Mouse (Mus musculus): ENCODE data around the gene Med12. TPM values are rescaled to one million over a fixed set of nuclear protein-coding genes. Genes with fewer than 3 reads are reported as not detected.
A peak's percentile ranks its signal among the peaks of the same experiment; 100 is the strongest.
"Not testable (repeated sequence)": the region's sequence is repeated elsewhere in the genome, so short reads cannot be mapped to it uniquely, and the experiment has no call there.

The Med12 gene
- total RNA-seq, 2 experiments from 2014 or later: 32.0 to 33.4 TPM

DNA sequence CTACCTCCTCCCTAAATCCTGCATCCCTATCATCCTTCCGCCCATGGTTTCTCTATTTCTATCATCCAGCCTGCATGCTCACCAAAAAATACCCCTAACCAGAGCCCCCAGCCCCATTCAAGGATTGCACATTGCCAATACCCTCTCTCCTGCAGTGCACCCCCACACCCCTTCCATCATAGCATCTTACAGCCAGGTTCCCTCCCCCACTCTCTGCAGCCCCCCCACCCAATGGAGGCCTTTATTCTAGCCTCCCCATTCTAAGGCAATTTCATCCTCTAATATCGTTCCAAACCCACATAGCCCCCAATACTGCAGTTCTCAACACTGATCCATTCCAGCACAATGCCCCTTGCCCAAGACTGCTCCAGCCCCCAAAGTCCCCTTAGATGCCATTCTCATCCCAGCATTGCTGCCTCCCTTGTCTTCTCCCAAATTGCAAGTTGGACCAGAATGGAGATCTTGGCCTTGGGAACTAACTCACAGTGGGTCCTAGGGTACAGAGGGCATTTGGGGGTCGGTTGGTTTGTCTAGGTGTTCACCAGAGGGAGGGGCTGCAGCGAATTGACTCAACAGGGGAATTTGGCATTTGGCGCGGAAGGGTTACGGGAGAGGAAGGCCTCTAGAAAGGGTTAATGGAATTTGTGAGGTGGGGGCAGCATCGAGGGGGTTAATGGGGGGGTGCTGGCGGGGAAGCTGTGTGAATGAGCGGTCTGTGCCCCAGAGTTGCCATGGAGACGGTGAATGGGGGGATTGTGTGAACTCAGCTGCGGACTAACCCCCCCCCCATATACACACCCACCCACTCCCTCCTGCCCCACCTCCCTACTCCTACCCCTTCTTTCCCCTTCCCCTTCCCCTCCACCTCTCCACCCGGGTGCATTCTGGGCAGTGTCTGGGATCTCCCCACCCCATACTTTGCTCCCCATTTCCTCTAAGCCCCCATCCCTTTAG lies 25.9 kb downstream of the Med12 start:
- DNase-seq (ENCODE audit: low spot score in 2 of 2): no peak

DNA sequence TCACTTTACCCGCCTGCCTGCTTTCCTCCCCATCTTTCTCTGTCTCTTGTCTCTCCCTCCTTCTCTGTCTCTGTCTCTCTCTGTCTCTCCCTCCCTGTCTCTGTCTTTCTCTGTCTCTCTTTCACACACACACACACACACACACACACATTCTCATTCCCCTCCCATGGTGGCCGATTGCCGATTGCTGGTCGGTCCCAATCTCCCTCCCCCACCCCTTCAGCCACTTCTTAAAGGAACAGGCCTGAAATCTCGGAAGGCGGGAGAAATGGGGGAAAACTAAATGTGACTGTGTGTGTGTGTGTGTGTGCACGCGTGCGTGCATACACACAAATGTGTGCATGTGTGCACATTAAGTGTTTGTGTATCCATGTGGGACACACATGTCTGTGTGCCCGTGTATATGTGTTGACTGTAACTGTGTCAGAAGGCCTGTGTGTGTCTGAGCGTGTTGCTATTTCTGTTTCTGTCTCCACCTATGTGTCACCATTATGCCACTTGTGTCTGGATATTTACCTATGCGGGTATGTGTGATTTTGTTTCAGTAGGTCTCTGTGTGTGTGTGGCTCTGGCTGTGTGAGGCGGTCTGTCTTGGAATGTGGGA lies 26.7 kb downstream of the Med12 start:
- DNase-seq (ENCODE audit: low spot score in 2 of 2): no peak

DNA sequence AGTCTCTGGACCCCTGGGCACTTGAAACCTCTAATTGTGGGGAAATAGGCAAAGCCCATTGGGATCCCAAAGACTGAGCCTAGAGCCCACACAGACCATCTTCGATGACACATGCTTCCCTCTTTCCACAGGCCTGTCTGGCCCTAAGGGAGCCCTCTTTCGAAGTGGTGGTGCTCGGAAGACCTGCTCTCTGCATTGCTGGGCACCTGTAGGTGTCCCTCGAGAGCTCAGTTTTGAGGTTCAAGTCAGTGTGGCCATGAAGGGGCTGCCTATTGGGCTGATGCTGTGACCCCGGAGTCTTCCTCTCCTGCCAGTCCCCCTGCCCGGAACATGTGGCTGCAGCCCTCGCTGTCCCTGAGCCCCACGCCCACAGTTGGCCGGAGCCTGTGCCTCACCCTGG lies 27.8 kb downstream of the Med12 start:
- DNase-seq (ENCODE audit: low spot score in 2 of 2): no peak

DNA sequence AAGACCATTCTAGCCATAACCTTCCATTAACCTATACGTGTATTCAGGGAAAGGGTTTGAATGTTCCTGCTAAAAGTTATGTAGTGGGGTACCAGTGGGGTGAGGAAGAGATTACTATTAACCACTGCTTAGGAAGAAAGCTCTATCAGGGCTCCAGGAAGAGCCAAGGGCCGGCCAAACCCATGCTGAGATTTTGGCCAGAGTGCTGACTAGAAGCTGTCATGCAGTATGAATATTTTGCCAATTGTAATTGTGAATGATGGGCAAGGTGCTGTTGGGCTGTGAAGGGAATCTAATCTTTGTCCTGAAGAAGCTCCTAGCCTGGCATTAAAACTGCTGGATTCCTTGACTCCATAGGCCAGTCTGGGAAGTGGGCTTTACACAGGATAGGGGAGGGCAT lies 30.8 kb downstream of the Med12 start:
- no peak for DNase-seq (ENCODE audit: low spot score in 2 of 2)

DNA sequence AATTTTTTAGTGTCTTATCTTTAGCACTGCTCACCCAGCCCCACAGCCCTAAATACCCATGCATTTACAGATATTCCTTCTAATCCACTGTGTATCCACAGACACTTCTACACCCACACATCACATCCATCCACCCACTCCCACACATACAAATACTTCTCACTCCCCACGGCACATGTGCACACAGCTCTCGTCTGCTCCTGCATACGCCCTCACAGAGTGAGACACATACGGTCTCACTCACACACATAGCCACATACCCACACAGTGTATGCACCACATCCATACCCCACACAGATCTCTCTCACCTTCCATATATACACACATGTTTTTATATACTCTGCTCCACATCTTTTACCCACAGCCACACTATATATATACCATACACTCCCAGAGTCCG lies 35.5 kb downstream of the Med12 start:
- no peak for DNase-seq (ENCODE audit: low spot score in 2 of 2)

DNA sequence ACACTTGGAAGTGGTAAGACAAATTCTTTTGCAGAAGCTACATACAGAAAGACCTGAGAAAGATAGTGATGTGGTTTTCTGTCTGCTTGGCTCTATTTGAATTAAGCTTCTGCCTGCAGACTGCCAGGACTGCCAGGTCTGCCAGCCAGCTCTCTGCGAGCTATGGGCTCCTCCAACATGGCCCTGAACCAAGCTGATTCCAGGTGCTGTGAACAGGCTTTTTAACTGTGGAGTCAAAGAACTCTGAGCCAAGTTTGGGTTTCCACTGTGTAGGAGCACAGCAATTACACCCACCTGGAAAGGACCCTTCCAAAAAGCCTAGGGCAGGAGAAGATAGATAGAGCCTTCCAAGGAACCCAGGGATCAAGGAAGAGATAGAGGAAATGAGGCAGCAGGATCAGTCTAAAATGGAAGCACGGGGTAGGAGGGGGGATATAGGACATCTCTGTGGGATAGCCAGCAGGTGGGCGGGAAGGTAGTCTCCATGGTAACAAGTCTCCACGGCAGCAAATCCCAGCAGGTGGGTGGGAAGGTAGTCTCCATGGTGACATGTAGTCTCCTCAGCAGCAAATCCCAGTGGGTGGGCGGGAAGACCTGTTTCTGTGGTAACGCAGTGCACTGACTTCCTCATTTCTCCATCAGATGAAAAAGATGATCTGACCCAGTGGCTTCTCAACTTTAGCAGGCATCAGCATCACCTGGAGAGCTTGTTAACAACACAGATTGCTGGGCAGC lies 40.0 kb downstream of the Med12 start:
- no peak for DNase-seq (ENCODE audit: low spot score in 2 of 2)

DNA sequence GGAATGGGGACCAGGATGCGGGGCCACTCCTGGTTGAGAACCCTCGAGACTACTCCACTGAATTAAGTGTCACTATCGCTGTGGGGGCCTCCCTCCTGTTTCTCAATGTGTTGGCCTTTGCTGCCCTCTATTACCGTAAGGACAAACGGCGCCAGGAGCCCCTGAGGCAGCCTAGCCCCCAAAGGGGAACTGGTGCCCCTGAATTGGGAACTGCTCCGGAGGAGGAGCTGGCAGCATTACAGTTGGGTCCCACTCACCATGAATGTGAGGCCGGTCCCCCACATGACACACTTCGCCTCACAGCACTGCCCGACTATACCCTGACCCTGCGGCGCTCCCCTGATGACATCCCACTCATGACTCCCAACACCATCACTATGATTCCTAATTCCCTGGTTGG lies 45.9 kb downstream of the Med12 start:
- DNase-seq (ENCODE audit: low spot score in 2 of 2): no peak

DNA sequence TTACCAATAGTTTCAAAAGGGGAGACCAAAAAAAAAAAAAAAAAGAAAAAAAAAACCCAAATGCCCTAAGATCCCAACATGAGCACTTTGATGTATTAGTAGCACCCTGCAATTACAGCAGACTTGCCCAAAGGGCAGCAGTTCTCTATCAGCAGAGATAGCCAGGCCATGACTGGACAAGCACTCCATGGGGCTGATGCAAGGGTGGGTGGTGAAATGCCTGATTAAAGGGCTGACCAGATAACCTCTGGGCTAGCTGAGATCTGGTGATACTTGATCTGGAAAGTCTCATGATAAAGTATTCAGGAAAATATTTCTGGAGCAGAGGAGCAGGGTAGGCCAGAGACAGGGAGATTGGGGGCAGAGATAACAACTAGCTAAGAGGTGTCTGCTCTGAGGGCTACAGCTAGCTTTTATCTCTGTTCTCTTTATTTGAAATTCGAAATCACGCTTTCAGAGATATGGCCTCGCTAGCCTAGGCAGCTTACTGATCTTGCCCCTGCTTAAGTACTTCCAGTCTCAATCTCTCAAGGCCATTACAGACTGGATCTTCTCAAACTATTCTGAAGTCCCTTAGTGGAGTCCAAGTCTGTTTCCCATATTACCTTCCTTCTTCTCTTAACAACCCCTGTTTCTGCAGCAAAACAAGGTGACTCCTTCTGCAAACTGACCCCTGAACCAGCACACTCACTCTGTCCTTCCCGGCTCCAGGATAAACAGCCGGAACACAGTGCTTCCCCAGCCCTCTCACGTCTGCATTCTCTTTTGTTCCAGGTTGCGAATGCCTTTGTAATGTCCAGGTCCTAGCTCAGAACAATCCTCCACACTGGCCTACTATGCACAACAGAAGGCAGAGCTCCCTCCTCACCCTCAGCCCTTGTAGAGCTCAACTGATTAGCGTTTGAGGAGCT lies 52.4 kb downstream of the Med12 start:
- no peak for DNase-seq (ENCODE audit: low spot score in 2 of 2)

DNA sequence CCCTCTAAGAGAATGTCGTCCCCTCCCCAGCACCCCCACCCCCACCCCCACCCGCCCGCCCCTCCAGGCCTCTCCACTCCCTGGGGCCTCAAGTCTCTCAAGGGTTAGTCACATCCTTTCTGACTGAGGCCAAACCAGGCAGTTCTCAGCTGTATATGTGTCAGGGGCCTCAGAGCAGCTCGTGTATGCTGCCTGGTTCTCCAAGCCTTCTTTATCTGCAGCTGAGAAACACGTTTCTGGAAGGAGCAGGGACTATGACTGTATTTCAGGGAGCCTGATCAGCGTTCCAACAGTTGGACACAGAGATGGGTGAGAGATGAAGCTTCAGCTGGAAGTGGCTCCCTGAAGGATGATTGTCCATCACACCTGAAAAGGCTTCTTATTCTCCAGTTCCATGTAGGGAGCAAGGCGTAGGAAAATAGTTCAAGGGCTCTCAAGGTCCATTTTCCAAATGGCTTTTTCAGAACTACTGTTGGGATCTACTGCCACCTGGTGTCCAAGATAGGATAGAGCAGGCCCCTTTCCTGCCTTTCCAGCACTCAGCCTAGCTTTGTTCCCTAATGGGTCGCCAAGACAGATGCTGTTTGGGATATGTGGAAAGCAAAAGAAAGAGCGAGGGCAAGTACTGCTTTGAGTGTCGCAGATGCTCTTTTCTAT lies 55.7 kb downstream of the Med12 start:
- DNase-seq (ENCODE audit: low spot score in 2 of 2): peak; percentile 48 to 55

DNA sequence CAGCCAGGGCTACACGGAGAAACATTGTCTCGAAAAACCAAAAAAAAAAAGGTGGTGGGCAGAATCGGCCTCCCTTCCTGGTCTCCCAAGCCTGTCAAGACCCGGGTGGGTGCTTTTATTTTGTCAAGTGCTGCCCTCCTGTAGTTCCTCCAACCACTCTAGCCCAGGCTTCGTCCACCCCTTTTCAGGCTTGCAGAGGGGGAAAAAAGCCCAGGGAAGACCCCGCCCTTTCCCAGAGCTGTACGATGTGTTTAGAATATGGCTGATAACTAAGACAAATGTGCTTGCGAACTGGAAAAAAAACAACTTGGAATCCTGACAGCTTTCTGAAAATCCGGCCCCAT lies 58.2 kb downstream of the Med12 start:
- no peak for DNase-seq (ENCODE audit: low spot score in 2 of 2)

DNA sequence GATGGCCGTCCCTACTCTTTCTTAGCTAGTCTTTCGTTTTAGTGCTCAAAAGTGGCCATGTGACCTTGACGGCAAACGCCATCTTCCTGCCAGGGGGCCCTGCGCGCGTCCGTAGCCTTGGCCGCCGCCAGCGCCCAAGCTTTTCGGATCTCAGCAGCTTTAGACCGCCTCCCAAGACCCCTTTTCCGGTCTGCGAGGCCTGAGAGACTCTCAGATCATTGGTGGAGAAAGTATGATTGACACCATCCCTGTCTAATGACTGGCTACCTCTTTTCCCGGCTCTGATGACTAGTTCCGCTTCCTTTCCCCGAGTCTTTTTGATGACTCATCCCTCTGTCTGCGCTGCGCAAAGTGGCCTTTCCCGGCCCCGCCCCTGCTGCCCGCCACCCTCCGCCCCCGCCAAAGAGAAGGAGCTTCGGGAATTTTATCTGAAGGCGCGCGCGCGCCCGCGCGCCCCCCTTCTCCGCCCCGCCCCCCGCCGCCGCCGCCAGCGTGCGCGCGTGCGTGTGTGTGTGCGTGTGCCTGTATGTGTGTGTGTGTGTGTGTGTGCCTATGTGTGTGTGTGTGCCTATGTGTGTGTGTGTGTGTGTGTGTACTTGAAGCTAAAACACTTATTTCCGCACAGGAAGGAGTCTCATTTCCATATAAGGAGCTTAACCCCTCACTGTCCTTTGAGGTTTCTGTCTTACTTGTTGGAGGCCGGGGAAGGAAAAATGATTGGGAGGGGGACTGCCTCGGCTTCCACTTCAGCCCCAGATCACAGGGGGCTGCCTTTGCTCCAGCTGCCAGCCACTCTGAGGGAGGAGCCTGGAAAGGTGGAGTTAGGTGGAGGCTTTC lies 58.8 kb downstream of the Med12 start:
- DNase-seq (ENCODE audit: low spot score in 2 of 2): peak; percentile 64 to 65

DNA sequence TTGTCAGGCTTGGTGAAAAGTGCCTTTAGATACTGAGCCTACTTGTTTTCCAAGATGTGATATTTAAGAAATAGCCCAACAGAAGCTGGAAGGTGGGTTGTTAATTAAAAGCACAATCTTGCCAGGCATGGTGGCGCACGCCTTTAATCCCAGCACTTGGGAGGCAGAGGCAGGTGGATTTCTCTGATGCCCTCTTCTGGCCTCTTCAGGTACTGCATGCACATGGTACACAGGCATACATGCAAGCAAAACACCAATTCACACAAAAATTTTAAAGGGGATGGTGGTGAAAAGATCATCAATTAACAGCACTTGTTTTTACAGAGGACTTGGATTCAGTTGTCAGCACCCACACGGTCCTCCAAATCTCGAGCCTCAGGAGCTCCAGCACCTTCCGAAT lies 60.8 kb downstream of the Med12 start:
- peak in 1 of 2 experiments; percentile 26 for DNase-seq (ENCODE audit: low spot score in 2 of 2)

DNA sequence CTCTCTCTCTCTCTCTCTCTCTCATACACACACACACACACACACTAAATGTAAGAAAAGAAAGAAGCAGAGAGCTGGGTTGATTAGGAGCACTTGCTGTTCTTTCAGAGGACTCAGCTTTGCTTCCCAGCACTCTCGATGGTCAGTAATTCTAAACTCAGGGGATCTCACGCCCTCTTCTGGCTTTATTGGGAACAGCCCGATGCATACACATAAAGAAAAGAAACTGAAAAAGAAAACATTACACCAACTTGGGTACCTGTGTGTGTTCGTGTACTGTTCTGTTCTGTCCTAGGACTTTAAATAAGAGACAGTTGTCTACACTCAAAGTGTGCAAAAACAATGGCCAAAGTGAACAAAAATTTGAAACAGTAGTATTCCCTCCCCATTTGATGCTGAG lies 64.8 kb downstream of the Med12 start:
- DNase-seq (ENCODE audit: low spot score in 2 of 2): no peak

DNA sequence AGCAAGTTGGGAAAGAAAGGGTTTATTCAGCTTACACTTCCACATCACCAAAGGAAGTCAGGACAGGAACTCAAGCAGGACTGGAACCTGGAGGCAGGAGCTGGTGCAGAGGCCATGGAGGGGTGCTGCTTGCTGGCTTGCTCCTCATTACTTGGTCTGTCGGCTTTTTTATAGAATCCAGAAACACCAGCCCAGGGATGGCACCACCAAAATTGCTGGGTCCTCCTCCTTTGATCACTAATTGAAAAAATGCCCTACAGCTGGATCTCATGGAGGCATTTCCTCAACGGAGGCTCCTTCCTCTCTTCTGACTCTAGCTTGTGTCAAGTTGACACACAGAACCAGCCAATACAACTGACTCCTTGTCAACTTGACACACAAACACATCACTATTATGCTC lies 69.0 kb downstream of the Med12 start:
- not testable (repeated sequence) for DNase-seq (ENCODE audit: low spot score in 2 of 2)

DNA sequence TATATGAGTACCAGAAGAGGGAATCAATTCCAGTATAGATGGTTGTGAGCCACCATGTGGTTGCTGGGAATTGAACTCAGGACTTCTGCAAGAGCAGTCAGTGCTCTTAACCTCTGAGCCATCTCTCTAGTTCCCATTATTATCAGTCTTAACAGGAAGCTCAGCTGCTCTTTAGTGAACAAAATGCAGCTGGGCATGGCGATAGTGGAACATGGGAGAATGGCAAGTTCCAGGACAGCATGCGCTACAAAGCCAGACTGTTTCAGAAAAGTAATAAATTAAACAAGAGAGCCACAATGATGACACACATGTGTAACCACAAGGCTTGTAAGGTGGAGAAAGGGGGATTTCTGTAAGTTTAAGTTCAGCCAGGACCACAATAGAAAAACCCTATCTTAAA lies 71.6 kb downstream of the Med12 start:
- no peak for DNase-seq (ENCODE audit: low spot score in 2 of 2)

DNA sequence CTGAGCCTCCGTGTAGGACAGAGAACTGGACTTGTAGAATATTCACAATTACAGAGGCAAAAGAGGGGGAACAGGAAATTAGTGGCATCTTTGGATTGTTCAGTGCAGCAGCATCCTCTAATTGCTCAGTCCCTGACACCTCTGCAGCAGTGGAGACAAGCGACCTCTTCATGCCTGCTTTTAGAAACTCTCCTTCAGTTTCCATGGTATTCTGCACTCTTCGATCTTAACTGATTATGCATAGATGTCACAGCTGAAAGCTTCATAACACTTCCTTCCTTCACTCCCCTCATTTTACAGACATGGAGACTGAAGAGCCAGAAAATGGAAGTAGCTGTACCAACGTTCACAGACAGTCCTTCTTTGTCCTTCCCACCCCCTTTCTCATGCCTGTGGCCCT lies 72.6 kb downstream of the Med12 start:
- DNase-seq (ENCODE audit: low spot score in 2 of 2): no peak
